Mouse (Mus musculus) midbrain, embryonic 16.5 days (tissue): Measurements from ENCODE around the gene Gm3404. TPM values are rescaled to one million over a fixed set of nuclear protein-coding genes. Genes with fewer than 3 reads are reported as not detected.
"Not testable (repeated sequence)": the region's sequence is repeated elsewhere in the genome, so short reads cannot be mapped to it uniquely, and the experiment has no call there.

ENCODE experiments used
- ATAC-seq: fragments of 200-750 bp; cut with Nextera tagmentation; 2 replicates; pipeline ENCODE4 v1.8.0; 2017; ENCODE audit warnings: moderate TSS enrichment
- H3K27ac ChIP-seq: fragments of 300-500 bp; sonication (generic); 2 replicates; pipeline ENCODE4 v1.5.1; 2014; ENCODE audit warnings: mild to moderate bottlenecking, low read length, mixed read lengths
- H3K27me3 ChIP-seq: fragments of 300-500 bp; sonication (generic); 2 replicates; pipeline ENCODE4 v1.6.1; 2014; ENCODE audit warnings: low read depth, low read length, mixed read lengths; ENCODE audit not compliant: control insufficient read depth, insufficient read depth
- H3K36me3 ChIP-seq: fragments of 300-500 bp; sonication (generic); 2 replicates; pipeline ENCODE4 v1.6.1; 2014; ENCODE audit warnings: mild to moderate bottlenecking, low read length, moderate library complexity, mixed read lengths; ENCODE audit not compliant: control insufficient read depth, insufficient read depth
- H3K4me1 ChIP-seq: fragments of 300-500 bp; sonication (generic); 2 replicates; pipeline ENCODE4 v1.6.1; 2014; ENCODE audit warnings: mild to moderate bottlenecking, low read length, mixed read lengths; ENCODE audit not compliant: control insufficient read depth, insufficient read depth
- H3K4me2 ChIP-seq: fragments of 300-500 bp; sonication (generic); 2 replicates; pipeline ENCODE4 v1.6.1; 2014; ENCODE audit warnings: mild to moderate bottlenecking, low read length, mixed read lengths
- H3K4me3 ChIP-seq: fragments of 300-500 bp; sonication (generic); 2 replicates; pipeline ENCODE4 v1.5.1; 2014; ENCODE audit warnings: low read depth, mild to moderate bottlenecking, low read length, moderate library complexity, mixed read lengths
- H3K9ac ChIP-seq: fragments of 300-500 bp; sonication (generic); 2 replicates; pipeline ENCODE4 v1.6.1; 2014; ENCODE audit warnings: low read depth, low read length, mixed read lengths
- H3K9me3 ChIP-seq: fragments of 300-500 bp; sonication (generic); replicated peaks from 2 replicates; pipeline ENCODE4 v1.6.1; 2014; ENCODE audit warnings: mild to moderate bottlenecking, low read length, mixed read lengths; ENCODE audit not compliant: control insufficient read depth, poor library complexity, severe bottlenecking
- WGBS: fragments of 180-500 bp; shearing (Covaris S2); extraction: QIAGEN DNeasy Blood & Tissue Kit; methylation state at CpG from one replicate; pipeline ENCODE4 v1.1.7; 2014; 5-methylcytosine and 5-hydroxymethylcytosine counted together
- polyA plus RNA-seq: library from polyadenylated mRNA; unstranded; fragments of >200 nt; fragmentation: Nextera tagmentation; extraction: Ambion mirVana; gene quantifications from 2 replicates; pipeline ENCODE4 v1.2.1, GENCODE M21; 2015

Gene Gm3404
- polyA plus RNA-seq, 1 experiment from 2014 or later, result not detected

DNA sequence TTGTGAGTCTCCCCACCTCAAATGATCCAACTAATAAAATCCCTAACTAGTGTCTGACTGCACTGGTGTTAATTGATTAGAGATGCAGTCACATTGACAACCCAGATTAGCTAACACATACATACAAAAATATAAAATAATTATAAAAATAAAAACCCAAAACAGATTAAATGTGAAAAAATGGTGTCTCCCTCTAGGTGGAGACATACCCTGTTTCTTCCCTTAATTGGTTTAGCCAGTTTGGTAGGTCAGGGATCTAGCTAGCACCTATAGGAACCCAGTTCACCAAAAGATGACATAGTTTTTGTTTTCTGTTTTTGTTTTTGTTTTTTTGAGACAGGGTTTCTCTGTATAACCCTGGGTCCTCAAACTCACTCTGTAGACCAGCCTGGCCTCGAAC, 38.7 kb downstream of the Gm3404 start:
- Histone ChIP-seq H3K4me3 (no peak overlapping the region), H3K4me2 (no peak overlapping the region), H3K9ac (no peak overlapping the region), H3K36me3 (no peaks in the 10 kb centered on the region), H3K9me3 (no peaks in the 10 kb centered on the region), H3K27ac (no peak overlapping the region), H3K4me1 (no peaks in the 10 kb centered on the region), H3K27me3 (no peaks in the 10 kb centered on the region)
- WGBS, result 93% methylated on average over 1 of the region's 1 CpGs
- no peak for ATAC-seq

DNA sequence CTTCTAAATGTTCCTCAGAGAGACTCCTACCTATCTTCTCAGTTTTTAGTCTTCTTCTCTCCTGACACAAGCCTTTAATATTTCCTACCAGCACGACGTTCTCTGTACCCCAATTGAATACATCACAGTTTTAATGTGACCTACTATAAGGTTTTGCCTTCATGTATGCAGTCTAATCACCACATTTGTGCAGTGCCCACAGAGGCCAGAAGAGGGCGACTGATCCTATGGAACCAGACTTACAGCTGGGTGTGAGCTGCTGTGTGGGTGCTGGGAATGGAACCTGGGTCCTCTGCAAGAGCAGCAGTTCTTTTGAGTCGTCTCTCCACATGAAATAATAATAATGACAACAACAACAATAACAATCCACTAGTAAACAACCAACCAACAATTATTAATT, 41.5 kb downstream of the Gm3404 start:
- Histone ChIP-seq H3K36me3 (no peaks in the 10 kb centered on the region), H3K4me2 (no peak overlapping the region), H3K4me3 (no peak overlapping the region), H3K27me3 (no peaks in the 10 kb centered on the region), H3K9ac (no peak overlapping the region), H3K9me3 (no peaks in the 10 kb centered on the region), H3K4me1 (no peaks in the 10 kb centered on the region), H3K27ac (no peak overlapping the region)
- no peak for ATAC-seq
- 61% methylated on average over 4 of the region's 4 CpGs for WGBS

DNA sequence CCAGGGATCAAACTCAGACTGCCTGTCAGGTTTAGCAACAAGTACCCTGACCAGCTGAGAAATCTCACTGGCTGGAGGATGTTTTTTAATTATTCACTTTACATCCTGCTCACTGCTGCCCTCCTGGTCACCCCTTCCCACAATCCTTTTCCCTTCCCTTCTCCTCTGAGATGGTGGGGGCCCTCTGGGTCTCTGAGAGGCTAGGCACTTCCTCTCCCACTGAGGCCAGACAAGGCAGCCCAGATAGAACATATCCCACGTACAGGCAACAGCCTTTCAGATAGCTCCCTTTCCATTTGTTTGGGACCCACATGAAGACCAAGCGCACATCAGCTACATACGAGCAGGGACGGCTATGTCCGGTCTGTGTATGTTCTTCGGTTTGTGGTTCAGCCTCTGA, 44.6 kb downstream of the Gm3404 start:
- H3K9ac ChIP-seq, H3K4me3 ChIP-seq, H3K27me3 ChIP-seq, H3K36me3 ChIP-seq, H3K4me2 ChIP-seq, ATAC-seq, H3K4me1 ChIP-seq, H3K9me3 ChIP-seq, H3K27ac ChIP-seq: not testable (repeated sequence)
- 88% methylated on average over 6 of the region's 6 CpGs for WGBS

DNA sequence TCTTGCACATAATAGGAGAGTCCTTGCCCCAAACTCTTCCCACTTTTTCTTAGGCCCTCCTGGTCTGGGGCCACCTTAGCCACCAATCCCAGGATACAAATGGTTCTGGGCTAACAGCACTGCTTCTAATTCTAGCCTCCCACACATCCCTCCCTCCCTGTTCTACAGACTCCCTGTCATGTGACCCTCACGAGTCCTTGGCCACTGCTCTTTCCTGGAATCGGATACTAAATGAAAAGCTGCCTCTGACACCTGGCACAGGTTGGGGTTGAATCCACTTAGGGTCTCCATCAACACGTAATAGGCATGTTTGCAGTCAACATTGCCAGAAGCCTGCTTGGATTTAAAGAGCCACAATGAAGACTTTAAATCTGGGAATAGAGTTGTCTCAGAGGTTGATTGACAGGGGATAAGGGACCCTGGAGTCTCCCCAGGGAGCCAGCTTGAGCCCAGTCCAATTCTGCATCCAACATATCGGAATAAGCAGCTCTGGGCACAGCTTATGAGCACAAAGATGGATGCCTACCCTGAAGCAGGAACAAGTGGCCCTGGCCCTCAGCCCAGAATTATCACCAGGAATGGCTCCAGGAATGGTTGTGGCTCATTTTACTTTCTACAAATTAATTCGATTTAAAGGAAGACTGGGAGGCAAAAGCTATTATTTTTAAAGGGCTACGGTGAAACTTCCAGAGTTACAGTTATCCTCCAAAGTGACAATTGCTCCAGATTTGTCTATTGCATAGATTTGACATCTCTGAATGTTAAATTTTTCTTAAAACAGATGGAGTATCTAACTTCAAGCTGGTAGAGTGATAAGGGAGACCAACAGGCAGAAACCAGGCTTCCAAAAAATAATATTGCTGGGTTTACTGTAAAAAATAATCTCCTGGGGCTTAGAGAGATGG, 46.5 kb downstream of the Gm3404 start:
- not testable (repeated sequence) for H3K27ac ChIP-seq, H3K4me2 ChIP-seq, H3K36me3 ChIP-seq, H3K9ac ChIP-seq, H3K9me3 ChIP-seq, H3K4me1 ChIP-seq, H3K27me3 ChIP-seq, H3K4me3 ChIP-seq
- ATAC-seq, result peak; percentile 71
- 49% methylated on average over 6 of the region's 6 CpGs for WGBS

DNA sequence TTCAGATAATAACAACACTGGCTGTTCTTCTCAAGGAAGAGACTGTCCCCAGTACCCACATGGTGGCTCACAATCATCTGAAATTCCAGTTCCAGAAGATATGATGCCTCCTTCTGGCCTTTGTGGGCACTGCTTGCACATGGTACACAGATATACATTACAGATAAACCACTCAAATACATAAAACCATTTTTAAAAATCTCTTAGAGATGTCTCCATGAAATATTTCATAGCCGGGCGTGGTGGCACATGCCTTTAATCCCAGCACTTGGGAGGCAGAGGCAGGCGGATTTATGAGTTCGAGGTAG, 47.1 kb downstream of the Gm3404 start:
- H3K4me3 ChIP-seq, H3K4me1 ChIP-seq, H3K4me2 ChIP-seq, H3K9ac ChIP-seq, H3K27me3 ChIP-seq, H3K27ac ChIP-seq, ATAC-seq, H3K36me3 ChIP-seq, H3K9me3 ChIP-seq: not testable (repeated sequence)
- 93% methylated on average over 4 of the region's 4 CpGs for WGBS

DNA sequence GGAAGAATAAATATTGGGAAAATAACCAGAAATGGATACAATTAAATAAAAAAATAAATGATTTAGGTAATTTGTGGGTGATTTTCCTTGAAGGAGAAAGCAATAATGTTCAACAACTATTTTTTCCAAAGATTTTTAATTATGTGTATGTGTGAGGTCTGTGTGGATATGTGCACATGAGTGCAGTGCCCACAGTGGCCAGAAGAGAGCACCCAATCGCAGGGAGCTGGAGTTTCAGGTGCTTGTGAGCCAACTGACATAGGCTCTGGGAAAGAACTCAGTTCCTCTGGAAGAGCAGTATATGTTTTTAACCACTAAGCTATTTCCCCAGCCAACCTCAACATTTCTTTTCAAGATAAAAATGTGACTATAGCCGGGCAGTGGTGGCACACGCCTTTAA, 51.1 kb downstream of the Gm3404 start:
- no peak for ATAC-seq
- H3K27me3 ChIP-seq, result no peaks in the 10 kb centered on the region
- no peak overlapping the region for H3K27ac ChIP-seq
- no peak overlapping the region for H3K4me3 ChIP-seq
- 90% methylated on average over 3 of the region's 3 CpGs for WGBS
- H3K9ac ChIP-seq, result no peak overlapping the region
- no peak overlapping the region for H3K4me2 ChIP-seq
- H3K4me1 ChIP-seq, result no peaks in the 10 kb centered on the region
- no peaks in the 10 kb centered on the region for H3K36me3 ChIP-seq
- no peaks in the 10 kb centered on the region for H3K9me3 ChIP-seq

Other genes with a start within 250 kb of the Gm3404 start
- gene Wasf3, start 140.8 kb upstream of the Gm3404 start, polyA plus RNA-seq, result 21.0 and 21.4 TPM in 2 replicates
- not detected in 2 replicates for gene Gm6408, start 43.8 kb upstream of the Gm3404 start, polyA plus RNA-seq
- not detected in 2 replicates for gene Gm6370, start 34.4 kb upstream of the Gm3404 start, polyA plus RNA-seq
- gene 4930449I24Rik, start 23.4 kb upstream of the Gm3404 start, polyA plus RNA-seq, result not detected in 2 replicates
- gene Gm3402, start 11.7 kb upstream of the Gm3404 start, polyA plus RNA-seq, result not detected in 2 replicates
- gene Gm3409, start 11.8 kb downstream of the Gm3404 start, polyA plus RNA-seq, result not detected in 2 replicates
- gene Gm3415, start 30.3 kb downstream of the Gm3404 start, polyA plus RNA-seq, result not detected in 2 replicates
- gene Gpr12, start 59.4 kb downstream of the Gm3404 start, polyA plus RNA-seq, result 32.0 and 36.8 TPM in 2 replicates